Mouse (Mus musculus) forebrain, embryonic 14.5 days (tissue): Measurements from ENCODE around the gene Alox12. TPM values are rescaled to one million over a fixed set of nuclear protein-coding genes. Genes with fewer than 3 reads are reported as not detected.

ENCODE experiments used
- ATAC-seq: fragments of 200-750 bp; cut with Nextera tagmentation; 2 replicates; pipeline ENCODE4 v1.8.0; 2017; ENCODE audit warnings: mild to moderate bottlenecking, moderate library complexity
- DNase-seq: peaks from one replicate; pipeline ENCODE4 v3.0.0-alpha.2; 2015; ENCODE audit warnings: low spot score
- H3K27ac ChIP-seq: fragments of 300-500 bp; sonication (generic); 2 replicates; pipeline ENCODE4 v1.5.1; 2014; ENCODE audit warnings: low read depth, mild to moderate bottlenecking, control low read depth, low read length, moderate library complexity
- H3K27me3 ChIP-seq: fragments of 300-500 bp; sonication (generic); replicated peaks from 2 replicates; pipeline ENCODE4 v1.6.1; 2014; ENCODE audit warnings: low read length, control low read depth, mixed read lengths; ENCODE audit not compliant: control insufficient read depth, insufficient read depth
- H3K36me3 ChIP-seq: fragments of 300-500 bp; sonication (generic); 2 replicates; pipeline ENCODE4 v1.6.1; 2014; ENCODE audit warnings: low read length, control low read depth; ENCODE audit not compliant: control insufficient read depth, insufficient read depth
- H3K4me1 ChIP-seq: fragments of 300-500 bp; sonication (generic); 2 replicates; pipeline ENCODE4 v1.6.1; 2014; ENCODE audit warnings: antibody characterized with exemption, low read length, control low read depth; ENCODE audit not compliant: control insufficient read depth, insufficient read depth
- H3K4me2 ChIP-seq: fragments of 300-500 bp; sonication (generic); 2 replicates; pipeline ENCODE4 v1.6.1; 2014; ENCODE audit warnings: mild to moderate bottlenecking, control low read depth, low read length
- H3K4me3 ChIP-seq: fragments of 300-500 bp; sonication (generic); 2 replicates; pipeline ENCODE4 v1.5.1; 2014; ENCODE audit warnings: low read depth, low read length, control low read depth
- H3K9ac ChIP-seq: fragments of 300-500 bp; sonication (generic); 2 replicates; pipeline ENCODE4 v1.6.1; 2014; ENCODE audit warnings: mild to moderate bottlenecking, low read length, control low read depth, moderate library complexity
- H3K9me3 ChIP-seq: fragments of 300-500 bp; sonication (generic); replicated peaks from 2 replicates; pipeline ENCODE4 v1.6.1; 2016; ENCODE audit warnings: low read length, control low read depth, mixed read lengths; ENCODE audit not compliant: control insufficient read depth
- WGBS: fragments of 180-500 bp; shearing (Covaris S2); extraction: QIAGEN DNeasy Blood & Tissue Kit; methylation state at CpG from one replicate; pipeline ENCODE4 v1.1.7; 2014; 5-methylcytosine and 5-hydroxymethylcytosine counted together
- polyA plus RNA-seq: library from polyadenylated mRNA; unstranded; fragments of >200 nt; fragmentation: Nextera tagmentation; extraction: Ambion mirVana; gene quantifications from 2 replicates; pipeline ENCODE4 v1.2.1, GENCODE M21; 2014

Alox12 gene
- polyA plus RNA-seq, 1 experiment from 2014 or later = 0.36 TPM

GRCm38 (mm10) chr11:70228828-70229227 is 26.3 kb downstream of the Alox12 start:
- Histone ChIP-seq H3K4me1 (peaks cover 10% of the 10 kb centered on the region; the same call in 1 of the 2 replicates), H3K36me3 (no peaks in the 10 kb centered on the region), H3K27me3 (peaks cover 41% of the 10 kb centered on the region), H3K9me3 (no peaks in the 10 kb centered on the region), H3K4me2 (peak overlapping the region; percentile 48), H3K4me3 (peak overlapping the region; percentile 23), H3K27ac (no peak overlapping the region), H3K9ac (no peak overlapping the region)
- WGBS = under 1% methylated on average over 19 of the region's 19 CpGs
- peak; percentile 88 for DNase-seq
- peak; percentile 69 for ATAC-seq

GRCm38 (mm10) chr11:70227661-70228245 is 27.4 kb downstream of the Alox12 start:
- Histone ChIP-seq H3K36me3 (no peaks in the 10 kb centered on the region), H3K27ac (no peak overlapping the region), H3K4me2 (no peak overlapping the region), H3K4me1 (peaks cover 10% of the 10 kb centered on the region; the same call in 1 of the 2 replicates), H3K9me3 (no peaks in the 10 kb centered on the region), H3K27me3 (peaks cover 41% of the 10 kb centered on the region), H3K4me3 (no peak overlapping the region), H3K9ac (no peak overlapping the region)
- DNase-seq = no peak
- 87% methylated on average over 4 of the region's 4 CpGs for WGBS
- ATAC-seq = no peak

GRCm38 (mm10) chr11:70227126-70227525 is 28.0 kb downstream of the Alox12 start:
- H3K9ac ChIP-seq = no peak overlapping the region
- DNase-seq (peak; percentile 54), ATAC-seq (peak; percentile 21; the same call in 1 of the 2 replicates)
- no peak overlapping the region for H3K27ac ChIP-seq
- peaks cover 41% of the 10 kb centered on the region for H3K27me3 ChIP-seq
- H3K4me2 ChIP-seq = peak overlapping the region; percentile 44
- H3K9me3 ChIP-seq = no peaks in the 10 kb centered on the region
- H3K4me3 ChIP-seq = no peak overlapping the region
- peaks cover 10% of the 10 kb centered on the region; the same call in 1 of the 2 replicates for H3K4me1 ChIP-seq
- 30% methylated on average over 5 of the region's 5 CpGs for WGBS
- no peaks in the 10 kb centered on the region for H3K36me3 ChIP-seq

GRCm38 (mm10) chr11:70226602-70226890 is 28.6 kb downstream of the Alox12 start:
- Histone ChIP-seq H3K4me3 (peak overlapping the region; percentile 23), H3K4me1 (peaks cover 14% of the 10 kb centered on the region; the same call in 1 of the 2 replicates), H3K36me3 (no peaks in the 10 kb centered on the region), H3K27ac (no peak overlapping the region), H3K4me2 (peak overlapping the region; percentile 44), H3K9me3 (no peaks in the 10 kb centered on the region), H3K27me3 (peaks cover 41% of the 10 kb centered on the region), H3K9ac (peak overlapping the region; percentile 45)
- DNase-seq = no peak
- no peak for ATAC-seq
- 7% methylated on average over 18 of the region's 18 CpGs for WGBS

DNA sequence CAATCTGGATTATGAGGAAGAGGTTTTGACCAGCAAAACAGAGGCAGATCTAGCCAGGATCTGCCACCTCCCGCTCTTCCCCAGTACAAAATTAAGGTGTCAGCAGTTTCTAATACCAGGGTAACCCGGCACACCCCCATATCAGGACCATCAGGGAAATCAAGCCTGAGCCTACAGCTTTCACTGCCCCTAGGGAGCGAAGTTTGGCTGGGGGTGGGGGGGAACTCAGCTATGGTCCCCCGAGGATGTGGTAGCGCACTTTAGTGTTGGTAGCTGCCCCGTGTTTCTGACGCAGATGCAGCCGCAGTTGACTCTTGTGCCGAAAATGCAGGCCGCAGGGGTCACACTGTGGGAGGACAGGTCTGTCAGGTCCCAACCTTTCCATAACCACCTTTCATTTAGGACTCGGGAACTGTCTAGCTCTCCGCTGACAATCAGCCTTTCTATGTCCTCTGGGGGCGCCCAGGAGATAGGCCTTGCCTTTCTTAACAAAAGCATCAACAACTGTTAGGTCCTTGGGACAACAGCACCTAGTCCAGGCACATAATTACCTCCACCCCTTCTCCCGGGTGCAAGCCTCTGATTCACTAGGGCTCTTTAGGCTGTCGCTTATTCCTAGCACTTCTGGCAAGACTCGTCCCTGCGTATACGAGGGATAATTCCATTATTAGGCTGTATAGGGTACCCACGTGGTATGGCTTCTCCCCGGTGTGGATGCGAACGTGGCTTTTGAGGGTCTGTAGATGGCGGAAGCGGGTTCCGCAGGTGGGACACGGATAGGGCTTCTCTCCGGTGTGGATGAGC is 29.2 kb downstream of the Alox12 start:
- Histone ChIP-seq H3K4me3 (peak overlapping the region; percentile 23), H3K4me2 (peak overlapping the region; percentile 44), H3K27me3 (peaks cover 41% of the 10 kb centered on the region), H3K27ac (no peak overlapping the region), H3K9ac (peak overlapping the region; percentile 45), H3K36me3 (no peaks in the 10 kb centered on the region), H3K4me1 (peaks cover 16% of the 10 kb centered on the region; the same call in 1 of the 2 replicates), H3K9me3 (no peaks in the 10 kb centered on the region)
- DNase-seq (no peak), ATAC-seq (no peak)
- 24% methylated on average over 27 of the region's 27 CpGs for WGBS

- Histone ChIP-seq H3K27ac (no peak overlapping the region), H3K27me3 (peaks cover 20% of the 10 kb centered on the region), H3K4me3 (no peak overlapping the region), H3K9ac (no peak overlapping the region), H3K36me3 (no peaks in the 10 kb centered on the region), H3K4me2 (no peak overlapping the region), H3K9me3 (no peaks in the 10 kb centered on the region), H3K4me1 (peaks cover 25% of the 10 kb centered on the region)
- DNase-seq (no peak), ATAC-seq (no peak)
- 89% methylated on average over 9 of the region's 9 CpGs for WGBS
Observed at GRCm38 (mm10) chr11:70223724-70224123, 31.4 kb downstream of the Alox12 start.

DNA sequence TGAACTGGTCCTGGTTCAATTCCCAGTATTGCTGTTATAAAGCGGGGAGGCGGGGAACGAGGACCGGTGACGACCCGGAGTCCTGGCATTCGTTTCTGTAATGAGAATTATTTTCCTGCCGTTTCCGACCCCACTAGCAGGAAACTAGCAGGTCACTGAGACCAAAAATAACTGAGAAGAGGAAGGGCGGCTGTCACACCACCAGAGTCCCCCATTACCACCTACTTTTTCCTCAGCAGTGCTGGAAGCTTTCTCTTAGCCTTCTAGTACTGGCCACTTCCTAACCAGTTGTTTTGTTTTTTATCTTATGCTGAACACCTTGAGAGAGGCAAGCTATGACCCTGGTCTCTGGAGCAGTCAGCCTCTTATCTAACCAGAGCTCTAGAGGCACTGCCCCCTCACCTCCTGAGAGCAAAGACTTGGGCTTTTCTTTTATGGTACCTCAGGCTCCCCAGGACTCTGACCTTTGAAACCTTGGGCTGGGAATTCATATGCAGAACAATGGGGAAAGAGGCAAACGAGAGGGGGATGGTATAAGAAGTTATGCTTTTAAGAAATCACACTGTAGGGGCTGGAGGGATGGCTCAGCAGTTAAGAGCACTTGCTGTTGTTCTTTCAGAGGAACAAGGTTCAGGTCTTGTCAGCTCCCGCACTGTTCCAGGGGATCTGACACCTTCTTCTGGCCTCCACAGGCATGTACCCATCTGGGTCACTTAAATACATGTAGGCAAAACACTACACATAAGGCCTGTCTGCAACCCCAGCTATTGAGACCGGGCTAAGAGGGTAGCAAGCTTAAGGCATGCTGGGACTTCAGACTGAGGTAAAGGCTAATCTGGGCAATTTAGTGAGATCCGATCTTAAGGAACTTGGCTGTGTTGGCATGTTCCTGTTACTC is 33.3 kb downstream of the Alox12 start:
- 9% methylated on average over 14 of the region's 14 CpGs for WGBS
- H3K4me1 ChIP-seq = peaks cover 27% of the 10 kb centered on the region
- H3K4me2 ChIP-seq = peak overlapping the region; percentile 68
- peaks cover 8% of the 10 kb centered on the region for H3K36me3 ChIP-seq
- H3K9me3 ChIP-seq = no peaks in the 10 kb centered on the region
- peak overlapping the region; percentile 68; the same call in 1 of the 2 replicates for H3K27ac ChIP-seq
- no peak for DNase-seq
- peak overlapping the region; percentile 42 for H3K4me3 ChIP-seq
- ATAC-seq = no peak
- H3K27me3 ChIP-seq = peaks cover 11% of the 10 kb centered on the region
- H3K9ac ChIP-seq = peak overlapping the region; percentile 66

DNA sequence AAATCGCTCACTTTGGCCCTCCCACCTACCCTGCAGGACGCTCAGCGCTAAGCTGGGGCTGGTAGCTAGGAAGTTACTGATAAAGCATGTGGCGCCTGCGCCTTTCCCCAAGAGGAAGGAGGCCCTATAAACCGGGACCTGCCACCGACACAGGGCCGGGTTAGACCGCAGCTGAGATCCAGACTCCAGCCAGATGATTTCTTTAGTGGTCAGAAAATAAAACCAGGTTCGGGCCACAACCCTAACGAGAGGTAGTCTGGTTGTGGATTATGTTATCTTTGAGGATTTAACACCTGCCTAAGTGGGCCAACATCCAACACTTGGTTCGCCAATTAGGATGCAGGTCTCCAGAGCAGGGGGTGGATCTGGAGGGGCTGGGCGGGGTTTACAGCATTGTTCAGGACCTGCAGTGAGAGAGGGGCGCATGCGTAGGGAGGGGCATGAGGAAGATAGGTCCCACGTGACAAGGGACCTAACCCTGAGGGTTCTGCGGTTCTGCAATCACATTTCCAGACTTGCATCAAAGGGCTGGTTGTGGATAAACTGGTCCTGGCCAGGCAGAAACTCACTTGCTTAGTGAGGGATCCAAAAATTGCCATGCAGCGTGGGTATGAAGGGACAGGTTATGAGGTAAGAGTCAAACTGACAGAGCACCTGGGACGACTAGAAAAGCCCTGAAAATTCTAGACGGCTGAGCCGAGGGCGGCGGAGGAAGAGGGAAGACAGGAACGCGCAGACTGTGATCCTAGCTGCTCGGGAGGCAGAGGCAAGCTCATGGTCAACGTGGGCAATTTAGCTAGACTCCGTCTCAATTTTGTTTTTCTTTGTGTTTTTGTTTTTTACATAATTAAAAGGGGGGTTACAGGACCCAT is 34.2 kb downstream of the Alox12 start, which contains the start of gene Slc16a13:
TSS of gene Slc16a13 (minus strand) at position 334 of the 872 bp plus-strand sequence.
- Histone ChIP-seq H3K4me2 (peak within 1 kb of the TSS; percentile 68), H3K9ac (peak within 1 kb of the TSS; percentile 73), H3K36me3 (peaks cover 15% of the 10 kb centered on the region), H3K27ac (peak within 1 kb of the TSS; percentile 70), H3K9me3 (no peaks in the 10 kb centered on the region), H3K27me3 (peaks cover 10% of the 10 kb centered on the region), H3K4me1 (peaks cover 23% of the 10 kb centered on the region), H3K4me3 (peak within 1 kb of the TSS; percentile 42)
- WGBS = under 1% methylated on average over 28 of the region's 28 CpGs
- DNase-seq (peak; percentile 99), ATAC-seq (peak; percentile 98)
